Comparison of ENCODE assay signal across 8 mouse cellular contexts in genomic region chr13:112801381-112802004, GRCm38 (mm10). TPM values are rescaled to one million over a fixed set of nuclear protein-coding genes. Genes with fewer than 3 reads are reported as not detected.
DNase-seq lines count a peak whose midpoint lies in the region; ATAC-seq and TF ChIP-seq lines count a peak whose summit lies in the region.

No protein-coding gene starts in this region.

- peak overlapping the region; percentile 85 for H3K4me2 ChIP-seq in embryonic facial prominence, embryonic 12.5 days (replicated peaks)

- H3K9me3 ChIP-seq in ES-Bruce4 (replicated peaks; ENCODE audit: control insufficient read depth, insufficient read depth, low read length, poor library complexity, severe bottlenecking), result peaks cover 9% of the 10 kb centered on the region
- no peaks in the 10 kb centered on the region for H3K9me3 ChIP-seq in embryonic facial prominence, embryonic 12.5 days

- peaks cover 7% of the 10 kb centered on the region for H3K4me1 ChIP-seq in ES-Bruce4 (ENCODE audit: control insufficient read depth, insufficient read depth, low read length)
- peaks cover 6% of the 10 kb centered on the region; the same call in 1 of the 2 replicates for H3K4me1 ChIP-seq in embryonic facial prominence, embryonic 12.5 days

- no peak for TF ChIP-seq EP300 in ES-Bruce4 (IDR thresholded peaks at IDR 0.05; ENCODE audit: insufficient read depth, low read depth, low read length)

- ATAC-seq in embryonic facial prominence, embryonic 12.5 days (ENCODE audit: insufficient number of reproducible peaks, insufficient read depth, low FRiP score, low TSS enrichment), result peak; percentile 85
- ATAC-seq in megakaryocyte progenitor cell, adult 5-6 weeks (replicated peaks; ENCODE audit: poor library complexity), result peak; percentile 20

- H3K36me3 ChIP-seq in ES-Bruce4 (ENCODE audit: control insufficient read depth, insufficient read depth, low read length, poor library complexity, severe bottlenecking), result peaks cover 14% of the 10 kb centered on the region
- H3K36me3 ChIP-seq in embryonic facial prominence, embryonic 12.5 days, result peaks cover 14% of the 10 kb centered on the region
- H3K36me3 ChIP-seq in splenic B cell, adult 2 months (ENCODE audit: control insufficient read depth, insufficient read depth, low read length, poor library complexity, severe bottlenecking), result no peaks in the 10 kb centered on the region

- H3K27me3 ChIP-seq in ES-Bruce4 (ENCODE audit: control insufficient read depth, insufficient read depth, low read length, poor library complexity, severe bottlenecking), result no peaks in the 10 kb centered on the region
- no peaks in the 10 kb centered on the region for H3K27me3 ChIP-seq in embryonic facial prominence, embryonic 12.5 days
- no peaks in the 10 kb centered on the region for H3K27me3 ChIP-seq in splenic B cell, adult 2 months (ENCODE audit: control insufficient read depth, insufficient read depth, low read length, poor library complexity, severe bottlenecking)

- peak overlapping the region; percentile 21; the same call in 1 of the 2 replicates for H3K27ac ChIP-seq in ES-Bruce4 (ENCODE audit: insufficient read depth, low read length)
- H3K27ac ChIP-seq in embryonic facial prominence, embryonic 12.5 days, result peak overlapping the region; percentile 88

- H3K4me3 ChIP-seq in ES-Bruce4 (ENCODE audit: low read depth, low read length), result peak overlapping the region; percentile 90
- H3K4me3 ChIP-seq in embryonic facial prominence, embryonic 12.5 days, result peak overlapping the region; percentile 73

- 1% methylated on average over 23 of the region's 23 CpGs for WGBS in embryonic facial prominence, embryonic 12.5 days

- no peak for TF ChIP-seq CTCF in ES-Bruce4 (IDR thresholded peaks at IDR 0.05; ENCODE audit: low read depth, low read length)

- no peak for TF ChIP-seq POLR2A in ES-Bruce4 (IDR thresholded peaks at IDR 0.05; ENCODE audit: insufficient read depth, low read length)

- peak; percentile 10 for DNase-seq in cerebellum, adult 11 months
- no peak for DNase-seq in cerebellum, postnatal 4 days (ENCODE audit: low spot score in 2 of 2)
- peak; percentile 48 to 53 for DNase-seq in heart, postnatal 10 days
- DNase-seq in layer of hippocampus, postnatal 10 days (ENCODE audit: low spot score in 2 of 2), result peak; percentile 19 to 45
- peak; percentile 5 for DNase-seq in splenic B cell, adult 2 months (ENCODE audit: low read depth, low spot score)

- H3K9ac ChIP-seq in ES-Bruce4 (ENCODE audit: low read depth, poor library complexity, severe bottlenecking), result peak overlapping the region; percentile 93
- peak overlapping the region; percentile 74 for H3K9ac ChIP-seq in embryonic facial prominence, embryonic 12.5 days

- intact Hi-C loops in heart, postnatal 10 days (cut with DNase I), result loop anchor here (2.0 kb wide), 1 partner anchor 37 kb away; no protein-coding TSS in a partner anchor

RNA-seq across cellular contexts. Expression of gene Plpp1, which starts 0.9 kb away (rescaled TPM):
- polyA plus RNA-seq in ES-Bruce4 (2011; ENCODE audit: insufficient read depth, insufficient read length, low read depth, missing spikeins), result 19.9 and 21.1 TPM in 2 replicates
- polyA plus RNA-seq in embryonic facial prominence, embryonic 12.5 days (2016; fragmentation: Nextera tagmentation; extraction: Ambion mirVana), result 34.4 and 38.2 TPM in 2 replicates
- 10 to 100 TPM; 89.0 to 90.0 TPM for total RNA-seq in heart, postnatal 10 days (2021)
- 10 to 100 TPM; 35.2 to 35.5 TPM for total RNA-seq in layer of hippocampus, postnatal 10 days (2021)
- 1.2 and 1.6 TPM in 2 replicates for total RNA-seq in megakaryocyte progenitor cell, adult 5-6 weeks (2015)
- 1.0 and 2.7 TPM in 2 replicates for total RNA-seq in megakaryocyte progenitor cell, adult 5-6 weeks (2017)

Comparison
In these comparisons a context has a peak if more than half of its experiments do, and no peak if none do; other contexts are left out.
1. DNase-seq: peak in cerebellum, adult 11 months (single experiment), heart, postnatal 10 days (2 of 2), layer of hippocampus, postnatal 10 days (2 of 2) and splenic B cell, adult 2 months (single experiment); none in cerebellum, postnatal 4 days (0 of 2).
2. RNA of gene Plpp1, which starts 0.9 kb away (total RNA-seq): 89.0 to 90.0 TPM in heart, postnatal 10 days and 35.2 to 35.5 TPM in layer of hippocampus, postnatal 10 days; 1.0 to 2.7 TPM in megakaryocyte progenitor cell, adult 5-6 weeks; every median in the first group is over 4 times any median in the second.